Mouse (Mus musculus) yolk sac, embryonic 10.5 days (tissue): ENCODE measurements around the gene Cadm1.

Experiments used
- DNase-seq: peaks from one replicate; pipeline ENCODE4 v3.0.0-alpha.2; 2017; ENCODE audit warnings: low spot score

Gene Cadm1

DNA sequence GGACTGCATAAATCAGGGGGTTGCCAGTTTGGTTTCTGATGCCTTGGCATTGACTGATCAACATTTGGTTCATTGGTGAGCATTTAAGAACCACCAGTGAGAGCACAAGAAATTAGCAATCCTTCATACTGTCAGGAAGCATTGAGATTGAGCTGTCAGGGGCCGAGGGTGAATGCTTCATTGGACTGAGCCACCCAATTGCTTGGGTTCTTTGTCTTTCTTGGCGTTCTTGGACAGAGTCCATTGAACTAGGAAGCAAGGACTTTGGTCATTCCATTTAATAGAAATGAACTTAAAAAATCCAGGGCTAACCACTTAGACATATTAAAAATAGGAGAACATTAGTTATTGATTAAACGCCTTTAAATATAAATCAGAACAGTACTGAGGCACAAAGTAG, 214.9 kb downstream of the Cadm1 start:
- DNase-seq: no peak

DNA sequence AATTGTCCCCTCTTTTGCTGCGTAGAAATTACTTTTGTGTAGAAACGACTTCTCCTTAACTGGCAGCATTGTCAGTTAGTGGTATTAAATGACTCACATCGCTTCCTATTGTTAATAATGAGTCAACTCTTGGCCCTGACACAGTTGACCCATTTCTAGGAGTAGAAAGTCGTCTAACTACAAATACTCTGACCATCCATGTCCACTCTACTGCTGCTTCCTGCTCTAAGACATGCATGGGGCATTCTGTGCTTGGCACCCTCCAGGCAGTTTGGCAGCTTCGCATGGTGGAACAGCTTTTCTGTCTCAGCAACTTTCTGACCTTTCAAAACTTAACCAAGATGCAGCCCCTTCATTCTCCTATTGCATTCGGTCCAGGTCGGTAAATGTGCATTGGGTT, 215.7 kb downstream of the Cadm1 start:
- DNase-seq: no peak

GRCm38 (mm10) chr9:47749160-47749559, 219.2 kb downstream of the Cadm1 start:
- DNase-seq: no peak

GRCm38 (mm10) chr9:47752516-47752915, 222.5 kb downstream of the Cadm1 start:
- DNase-seq: no peak

DNA sequence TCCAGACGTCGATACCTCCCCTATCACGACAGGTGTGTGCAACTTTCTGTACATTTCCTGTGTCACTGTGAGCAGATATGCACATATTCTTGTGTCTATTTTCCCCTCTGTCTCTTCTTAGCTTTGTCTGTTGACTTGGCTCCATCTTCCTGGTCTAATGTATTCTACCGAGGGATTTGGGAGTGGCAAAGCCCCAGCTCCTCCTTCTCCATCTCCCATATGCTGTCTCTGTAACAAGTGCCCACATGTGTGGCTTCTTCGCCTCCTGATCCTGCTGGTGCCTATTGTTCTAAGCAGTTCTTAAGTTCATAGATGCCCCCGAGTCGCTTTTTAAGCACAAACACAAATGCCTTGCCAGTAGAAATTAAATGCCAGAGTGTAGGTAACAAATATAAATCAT, 223.2 kb downstream of the Cadm1 start:
- no peak for DNase-seq

GRCm38 (mm10) chr9:47755119-47755518, 225.1 kb downstream of the Cadm1 start:
- DNase-seq: no peak

DNA sequence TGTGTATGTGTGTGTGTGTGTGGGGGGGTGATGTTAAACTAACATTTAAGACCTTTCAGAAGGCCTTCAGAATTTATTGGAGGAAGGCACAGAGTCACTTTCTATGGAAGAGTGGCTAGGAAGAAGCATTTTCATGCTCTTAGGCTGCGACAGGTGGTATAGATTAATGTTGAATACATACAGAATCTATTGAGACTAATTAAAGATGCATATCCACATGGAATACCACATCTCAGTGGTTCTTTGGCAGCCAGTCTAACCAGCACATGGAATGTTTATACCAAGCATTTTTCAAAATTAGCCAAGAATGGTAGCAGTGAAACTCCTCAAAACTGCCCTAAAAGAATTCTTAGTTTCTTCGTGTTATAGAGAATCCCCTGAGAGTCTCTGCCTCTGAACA, 227.8 kb downstream of the Cadm1 start:
- DNase-seq: no peak

GRCm38 (mm10) chr9:47758320-47758719, 228.3 kb downstream of the Cadm1 start:
- DNase-seq: no peak

DNA sequence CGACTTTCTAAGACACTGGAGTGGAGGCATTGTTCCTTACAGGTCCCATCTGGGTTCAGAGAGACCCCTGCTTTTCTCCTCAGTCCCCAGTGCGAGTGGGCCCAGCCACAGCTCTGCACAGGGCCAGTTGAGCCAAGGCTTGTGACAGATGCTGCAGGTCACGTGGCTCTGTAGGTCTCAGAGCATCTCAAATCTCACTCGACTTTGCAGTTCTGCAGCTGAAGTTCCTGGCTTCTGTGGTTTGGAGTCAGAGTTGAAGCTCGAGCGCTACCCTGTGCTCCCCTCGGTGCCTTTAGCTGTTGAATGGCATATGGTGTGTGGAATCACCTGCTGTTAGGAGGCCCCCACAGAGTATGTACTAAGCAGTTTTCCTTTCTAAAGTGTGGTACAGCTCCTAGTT, 229.8 kb downstream of the Cadm1 start:
- DNase-seq: no peak

GRCm38 (mm10) chr9:47761601-47762000, 231.6 kb downstream of the Cadm1 start:
- no peak for DNase-seq

- no peak for DNase-seq
These were observed 232.9 kb downstream of the Cadm1 start for GRCm38 (mm10) chr9:47762913-47763312.

GRCm38 (mm10) chr9:47764920-47765319, 234.9 kb downstream of the Cadm1 start:
- no peak for DNase-seq

DNA sequence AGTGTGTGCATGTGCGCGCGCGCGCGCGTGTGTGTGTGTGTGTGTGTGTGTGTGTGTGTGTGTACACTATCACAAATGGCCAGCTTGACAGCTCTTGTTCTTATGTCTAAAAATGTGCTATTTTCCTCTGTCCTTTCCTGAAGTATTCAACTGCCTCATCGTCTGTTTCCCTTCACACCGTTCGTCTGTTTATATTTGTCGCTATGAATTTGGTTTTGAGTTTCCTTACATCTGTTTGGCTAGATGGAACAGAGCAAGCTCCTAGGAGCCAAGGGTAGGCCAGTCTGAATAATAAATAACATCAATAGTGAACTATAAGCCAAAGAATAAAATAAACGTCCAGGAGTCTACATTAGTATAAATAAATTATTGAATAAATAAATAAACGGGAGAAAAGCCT, 235.3 kb downstream of the Cadm1 start:
- DNase-seq: no peak

GRCm38 (mm10) chr9:47766342-47766741, 236.4 kb downstream of the Cadm1 start:
- DNase-seq: no peak

DNA sequence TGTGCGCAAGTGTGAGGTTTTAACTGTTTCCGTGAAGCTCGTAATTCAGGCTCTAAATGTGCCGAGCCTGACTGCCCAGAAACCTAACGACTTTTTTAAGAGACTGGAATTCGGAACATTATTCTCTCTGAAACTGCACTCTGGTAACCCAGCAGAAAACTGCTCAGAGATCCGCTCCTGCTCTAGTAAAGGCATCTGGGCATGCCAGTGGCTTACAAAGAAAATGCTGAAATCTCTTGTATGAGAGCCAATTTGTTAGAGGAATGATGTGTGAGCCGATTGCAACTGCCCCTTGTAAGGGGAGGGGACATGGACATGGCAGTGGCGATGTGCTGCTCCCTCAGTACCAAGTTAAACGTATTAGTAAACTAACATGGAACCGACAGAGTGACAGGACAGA, 240.9 kb downstream of the Cadm1 start:
- no peak for DNase-seq

- no peak for DNase-seq
These were observed 242.0 kb downstream of the Cadm1 start for GRCm38 (mm10) chr9:47771953-47772352.

GRCm38 (mm10) chr9:47772750-47773149, 242.8 kb downstream of the Cadm1 start:
- no peak for DNase-seq

DNA sequence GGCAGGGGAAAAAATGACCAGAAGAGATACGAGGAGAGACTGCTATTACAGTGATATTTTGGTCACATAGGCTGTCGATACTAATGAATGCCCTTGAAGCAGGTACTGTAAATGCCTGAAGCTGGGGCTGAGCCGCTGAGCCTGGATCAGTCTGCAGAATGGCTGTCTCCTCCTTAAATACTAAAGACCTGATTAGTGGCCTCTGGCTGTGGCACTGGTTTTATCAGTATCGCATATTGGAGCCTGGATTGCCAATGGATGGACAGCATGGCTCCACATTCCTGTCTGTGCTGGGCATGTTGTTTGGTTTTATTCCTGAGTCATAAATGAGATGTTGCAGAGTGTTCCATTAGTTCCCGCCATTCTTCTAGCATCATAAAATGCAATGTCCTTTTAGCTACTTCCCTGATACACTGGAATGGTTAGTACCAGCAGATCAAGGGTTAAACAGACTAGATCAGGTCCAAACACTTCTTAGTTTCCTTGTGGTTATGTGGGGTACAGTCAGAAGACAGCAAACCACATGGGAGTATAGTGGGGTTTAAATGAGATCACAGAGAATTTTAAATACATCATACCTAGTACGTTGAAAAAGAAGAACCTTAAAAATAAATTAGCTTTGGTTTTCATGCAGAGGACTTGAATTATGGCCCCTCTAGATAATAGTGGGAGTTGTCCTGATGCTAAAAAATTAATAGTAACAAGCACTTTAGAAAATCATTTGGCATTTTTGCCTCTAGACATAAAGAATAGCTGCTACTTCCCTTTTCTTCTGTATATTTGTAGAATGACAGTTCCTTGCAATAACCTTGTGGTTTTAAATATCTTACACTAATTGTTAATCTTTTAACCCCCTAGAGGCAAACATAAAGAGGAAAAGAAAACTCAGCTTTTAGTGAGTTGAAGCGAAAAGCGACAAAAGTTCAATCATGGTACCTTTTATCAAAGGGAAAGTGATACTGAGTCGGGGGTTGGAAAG, 247.3 kb downstream of the Cadm1 start:
- no peak for DNase-seq

GRCm38 (mm10) chr9:47778438-47778837, 248.5 kb downstream of the Cadm1 start:
- no peak for DNase-seq

- DNase-seq: no peak
These were observed 249.3 kb downstream of the Cadm1 start for GRCm38 (mm10) chr9:47779291-47779690.

DNA sequence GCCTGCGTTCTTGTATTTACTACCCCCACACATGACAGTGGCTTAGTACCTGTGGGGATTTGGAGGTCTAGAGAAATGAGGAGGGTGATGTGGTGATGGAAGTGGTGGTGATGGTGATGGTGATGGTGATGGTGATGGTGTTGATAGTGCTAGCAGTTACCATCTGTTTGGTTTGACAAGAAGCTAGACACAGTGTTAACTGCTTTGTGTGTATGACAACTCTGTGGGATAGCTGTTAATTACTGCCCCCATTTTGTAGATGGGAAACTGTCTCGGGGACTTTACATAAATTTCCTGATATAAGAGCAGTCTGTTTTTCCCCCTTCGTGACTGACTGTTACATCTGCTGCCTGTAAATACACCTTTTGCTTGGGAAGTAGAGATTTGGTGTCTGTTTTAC, 256.7 kb downstream of the Cadm1 start:
- DNase-seq: no peak

DNA sequence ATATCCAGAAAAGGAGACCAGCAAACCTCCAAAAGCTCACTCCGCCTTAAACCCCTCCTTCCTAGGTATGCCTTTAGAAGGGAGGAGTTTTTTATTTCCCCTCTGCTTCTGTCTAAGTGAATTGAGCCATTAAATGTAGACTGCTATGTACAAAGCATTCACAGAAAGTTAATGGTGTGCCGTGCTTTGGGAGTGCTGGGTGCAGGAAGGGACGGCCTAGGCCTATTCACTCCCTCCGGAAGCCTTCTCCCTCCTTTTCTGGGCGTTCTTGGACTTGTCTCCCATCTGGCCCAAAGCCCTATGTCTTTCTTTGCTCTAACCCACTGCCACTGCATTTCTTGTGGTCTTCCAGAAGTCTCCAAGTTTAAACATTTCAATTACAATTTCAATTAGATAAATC, 268.5 kb downstream of the Cadm1 start:
- no peak for DNase-seq

GRCm38 (mm10) chr9:47801242-47801641, 271.3 kb downstream of the Cadm1 start:
- no peak for DNase-seq

GRCm38 (mm10) chr9:47802527-47802926, 272.6 kb downstream of the Cadm1 start:
- DNase-seq: no peak
